Mouse (Mus musculus) cortical plate, adult 2 months (tissue): ENCODE measurements around the gene Chrnb2.

Source experiments
- CTCF ChIP-seq: fragments of 200-500 bp; IDR thresholded peaks from 2 replicates; pipeline ENCODE4 v1.5.1; 2011; ENCODE audit warnings: mild to moderate bottlenecking, control low read depth, low read length; ENCODE audit not compliant: insufficient read depth; ENCODE audit errors: extremely low read depth
- POLR2A ChIP-seq: fragments of 200-500 bp; IDR thresholded peaks from 2 replicates; pipeline ENCODE4 v1.6.1; 2011; ENCODE audit warnings: mild to moderate bottlenecking, low read length, control low read depth; ENCODE audit not compliant: insufficient read depth; ENCODE audit errors: extremely low read depth

GRCm38 (mm10) chr3:89715207-89715966, 49.0 kb downstream of the Chrnb2 start:
- TF ChIP-seq CTCF (no peak), POLR2A (no peak)
